Mouse (Mus musculus) stomach, postnatal 0 days (tissue): ENCODE results near the gene Adamts10.

Experiments used
- CTCF ChIP-seq: IDR thresholded peaks from 2 replicates; pipeline ENCODE4 v1.5.1; 2016; ENCODE audit warnings: antibody characterized with exemption, low read depth, mild to moderate bottlenecking, moderate library complexity
- EP300 ChIP-seq: optimal IDR thresholded peaks from 2 replicates; pipeline ENCODE3; 2016; ENCODE audit warnings: antibody characterized with exemption

DNA sequence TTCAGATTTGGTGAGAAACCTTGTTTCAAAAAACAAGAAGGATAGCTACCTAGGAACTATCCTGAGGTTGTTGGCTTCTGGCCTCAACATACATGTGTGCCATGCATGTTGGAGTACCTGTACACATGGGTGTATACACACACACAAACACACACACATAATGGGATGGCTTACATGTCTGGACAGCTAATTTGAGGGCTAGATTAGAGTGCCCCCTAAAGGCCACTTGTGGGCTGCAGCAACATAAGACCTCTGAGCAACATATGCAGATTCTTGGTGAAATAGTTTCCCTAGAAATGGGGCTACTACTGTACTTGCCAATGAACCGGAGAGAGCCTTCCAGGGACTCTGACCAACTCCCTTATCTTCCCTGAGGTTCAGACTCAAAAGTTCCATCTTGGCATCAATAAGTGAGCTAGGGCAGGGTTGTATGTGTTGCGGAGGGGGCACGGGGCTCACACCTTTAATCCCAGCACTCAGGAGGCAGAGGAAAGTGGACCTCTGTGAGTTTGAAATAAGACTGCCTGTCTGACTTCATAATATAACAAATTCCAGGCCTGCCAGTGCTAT, 15.2 kb downstream of the Adamts10 start:
- TF ChIP-seq EP300, result no peak
- TF ChIP-seq CTCF, result peak; percentile 86
